Mouse (Mus musculus): ENCODE data around the gene Arhgef10l.

DNA sequence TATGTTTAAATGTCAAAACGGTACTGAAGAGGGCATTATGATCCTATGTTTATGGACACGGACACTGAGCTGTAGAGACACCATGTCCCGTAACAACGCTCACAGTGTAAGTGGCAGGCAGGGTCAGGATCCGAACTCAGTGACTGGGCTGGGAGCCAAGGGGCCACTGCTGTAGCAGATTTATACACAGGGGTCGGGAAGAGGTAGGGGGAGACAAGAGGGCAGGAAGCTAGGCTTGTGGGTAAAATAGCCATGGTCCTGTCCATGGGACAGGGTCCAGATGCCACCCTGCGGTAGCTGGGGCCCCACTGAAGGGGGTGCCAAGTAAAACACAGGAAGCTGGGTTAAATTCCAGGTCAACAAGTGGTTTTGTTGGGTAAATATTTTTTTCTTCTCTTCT lies 49.6 kb downstream of the Arhgef10l start:
- TF ChIP-seq CTCF (IDR thresholded peaks at IDR 0.05; ENCODE audit: insufficient read depth, low read depth, low read length) (no peak), POLR2A (IDR thresholded peaks at IDR 0.05; ENCODE audit: insufficient read depth, low read depth, low read length) (no peak)
